Mouse (Mus musculus) left cerebral cortex, adult 11 months (tissue): ENCODE measurements around the gene Gm14685.
"Not testable (repeated sequence)": the region's sequence is repeated elsewhere in the genome, so short reads cannot be mapped to it uniquely, and the experiment has no call there.

Source experiments
- DNase-seq: peaks from one replicate; pipeline ENCODE4 v3.0.0; 2022; ENCODE audit warnings: low spot score

Gene Gm14685

DNA sequence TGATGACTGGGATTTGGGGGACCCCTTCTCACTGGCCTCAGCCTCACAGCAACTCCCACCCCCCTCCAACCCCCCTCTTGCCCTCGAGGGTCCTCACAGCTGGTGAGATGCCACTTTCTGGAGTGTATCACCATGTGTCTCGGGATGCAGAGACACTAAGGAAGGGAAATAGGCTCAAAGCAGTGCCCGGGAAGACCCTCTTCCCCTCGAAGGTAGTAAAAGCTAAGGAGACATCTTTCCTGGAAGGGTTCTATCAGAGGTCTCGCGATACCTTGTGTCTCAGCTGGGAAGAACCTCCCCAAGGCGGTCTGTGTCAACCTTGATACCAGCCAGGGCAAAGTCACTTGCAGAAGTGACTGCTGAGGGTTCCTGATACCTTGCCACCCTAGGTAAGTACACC lies at the start of gene Gm14685:
Gene Gm14685, plus strand, starts transcription at position 301 of the 400 bp plus-strand sequence.
- not testable (repeated sequence) for DNase-seq

DNA sequence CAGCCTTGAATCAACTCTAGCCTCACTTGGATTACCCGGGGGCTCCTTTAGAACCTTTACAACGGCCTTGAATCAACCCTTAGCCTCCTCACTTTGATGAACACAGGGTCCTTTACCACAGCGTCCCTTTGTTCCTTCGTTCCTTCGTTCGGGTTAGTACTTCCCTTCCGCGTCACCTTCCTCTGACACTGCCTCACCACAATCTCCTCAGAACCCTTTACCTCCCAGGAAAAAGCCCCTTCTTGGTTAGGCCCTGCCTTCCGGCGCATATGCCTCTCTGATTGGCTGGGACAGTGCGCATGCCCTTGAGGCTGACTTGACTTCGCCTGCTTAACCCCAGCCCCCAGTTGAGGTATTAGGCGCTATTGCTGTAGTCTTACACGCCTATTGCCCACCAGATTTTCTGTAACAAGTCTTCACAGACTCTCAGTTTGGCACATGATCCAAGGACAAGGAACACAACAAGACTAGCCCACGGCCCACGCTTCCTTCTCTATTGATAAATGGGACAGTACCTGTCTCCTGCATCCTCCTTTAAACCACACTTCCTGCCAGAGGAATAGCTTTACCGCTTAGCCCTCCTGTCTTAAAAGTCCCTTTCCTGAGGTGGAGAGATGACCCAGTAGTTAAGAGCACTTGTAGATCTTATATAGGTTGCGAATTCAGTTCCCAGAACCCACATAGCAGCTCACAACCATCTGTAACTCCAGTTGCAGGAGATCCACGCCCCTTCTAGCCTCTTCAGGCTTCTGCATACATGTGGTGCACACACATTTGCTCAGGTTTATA lies 34.4 kb upstream of the Gm14685 start, which contains the start of gene Xlr4a:
Gene Xlr4a, minus strand, starts transcription at position 212 of the 789 bp plus-strand sequence.
- DNase-seq: not testable (repeated sequence)

DNA sequence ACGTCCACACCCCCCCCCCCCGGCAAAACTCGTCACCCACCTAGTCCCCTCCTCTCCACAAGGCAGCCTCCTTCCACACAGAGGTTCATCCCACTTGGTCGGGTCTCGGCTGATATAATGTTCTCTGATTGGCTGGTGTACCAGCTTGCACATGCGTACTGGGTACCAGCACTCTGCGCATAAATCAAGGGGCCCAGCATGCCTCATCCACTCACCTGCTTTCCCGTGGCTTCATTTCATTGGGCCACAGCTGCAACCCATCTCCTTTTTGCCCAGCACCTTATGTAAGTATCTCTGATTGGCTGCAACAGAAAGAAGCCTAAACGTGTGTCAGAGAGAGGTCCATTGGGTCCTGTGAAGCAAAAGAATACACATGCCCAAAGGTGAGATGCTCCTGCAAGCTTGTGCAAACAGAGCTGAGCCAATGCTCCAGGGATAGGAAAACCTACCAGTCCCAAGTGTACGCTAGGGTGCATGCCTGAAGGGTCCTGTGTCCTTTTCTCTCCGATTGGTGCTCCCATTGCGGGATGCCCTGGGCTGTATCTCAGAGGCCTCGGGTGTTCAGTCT lies 19.8 kb upstream of the Gm14685 start, which contains the start of gene Xlr3a:
Gene Xlr3a, minus strand, starts transcription at position 155 of the 568 bp plus-strand sequence.
- DNase-seq: peak; percentile 1

DNA sequence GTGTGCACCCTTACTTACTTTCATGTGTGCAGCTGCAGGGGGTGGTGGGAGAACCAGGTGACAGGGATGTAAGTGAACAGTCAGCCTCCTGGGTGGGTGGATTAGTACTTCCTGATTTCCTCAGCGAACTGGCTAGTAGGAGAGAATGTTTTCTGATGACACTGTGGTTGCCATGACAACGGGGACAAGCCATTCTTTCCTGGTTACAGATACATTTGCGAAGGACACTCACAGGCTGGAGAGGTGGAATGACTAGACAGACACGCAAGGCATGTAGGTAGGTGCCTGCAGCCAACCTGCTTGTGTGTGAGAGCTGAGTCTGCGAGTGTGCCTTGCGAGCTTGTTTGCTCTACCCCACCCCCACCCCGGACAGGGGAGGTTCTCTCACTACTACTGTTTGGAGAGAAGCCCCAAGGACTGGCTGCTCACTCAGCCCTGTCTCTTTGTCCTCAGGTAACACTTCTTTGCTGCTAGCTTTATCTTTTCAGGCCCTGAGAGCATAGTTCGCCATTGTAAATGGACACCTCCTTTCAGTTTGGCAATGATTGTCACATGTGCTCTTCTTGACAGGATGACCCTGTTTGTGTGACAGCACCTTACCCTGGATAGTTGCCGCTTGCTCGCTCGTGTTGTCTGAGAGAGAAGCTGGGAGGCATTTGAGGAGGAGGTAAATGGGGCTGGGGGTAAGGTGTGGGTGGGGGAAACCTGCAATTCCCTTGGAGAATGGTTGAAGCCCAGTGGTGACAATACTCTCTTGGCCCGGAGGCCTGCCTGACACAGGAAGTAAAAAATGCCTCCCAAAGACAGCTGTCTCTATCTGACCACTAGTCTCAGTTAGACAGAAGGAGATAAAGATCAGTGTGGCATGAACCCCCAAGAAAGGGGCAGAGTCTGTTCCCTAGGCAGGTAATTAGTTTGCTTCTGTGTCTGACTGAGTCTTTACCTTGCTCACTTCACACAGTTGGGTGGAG lies 6.3 kb downstream of the Gm14685 start:
- not testable (repeated sequence) for DNase-seq

DNA sequence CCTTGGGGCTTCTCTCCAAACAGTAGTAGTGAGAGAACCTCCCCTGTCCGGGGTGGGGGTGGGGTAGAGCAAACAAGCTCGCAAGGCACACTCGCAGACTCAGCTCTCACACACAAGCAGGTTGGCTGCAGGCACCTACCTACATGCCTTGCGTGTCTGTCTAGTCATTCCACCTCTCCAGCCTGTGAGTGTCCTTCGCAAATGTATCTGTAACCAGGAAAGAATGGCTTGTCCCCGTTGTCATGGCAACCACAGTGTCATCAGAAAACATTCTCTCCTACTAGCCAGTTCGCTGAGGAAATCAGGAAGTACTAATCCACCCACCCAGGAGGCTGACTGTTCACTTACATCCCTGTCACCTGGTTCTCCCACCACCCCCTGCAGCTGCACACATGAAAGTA lies 26.4 kb downstream of the Gm14685 start:
- not testable (repeated sequence) for DNase-seq

DNA sequence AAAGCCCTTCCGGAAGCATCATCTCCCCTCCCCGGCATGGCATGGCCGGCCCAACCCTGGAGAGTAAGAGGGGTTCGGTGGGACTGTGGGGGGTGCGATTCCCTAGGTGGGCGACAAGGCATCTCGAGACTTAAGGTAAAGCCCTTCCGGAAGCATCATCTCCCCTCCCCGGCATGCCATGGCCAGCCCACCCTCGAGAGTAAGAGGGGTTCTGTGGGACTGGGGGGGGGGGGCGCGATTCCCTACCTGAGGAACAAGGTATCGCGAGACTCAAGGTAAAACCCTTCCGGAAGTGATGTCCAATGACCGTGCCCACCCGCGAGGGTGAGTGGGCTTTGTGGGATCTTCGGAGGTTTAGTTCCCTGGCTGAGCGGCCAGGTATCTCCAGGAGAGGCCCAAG lies 31.6 kb downstream of the Gm14685 start, which contains the start of gene Xlr5b:
Gene Xlr5b, plus strand, starts transcription at position 301 of the 400 bp plus-strand sequence.
- DNase-seq: not testable (repeated sequence)

DNA sequence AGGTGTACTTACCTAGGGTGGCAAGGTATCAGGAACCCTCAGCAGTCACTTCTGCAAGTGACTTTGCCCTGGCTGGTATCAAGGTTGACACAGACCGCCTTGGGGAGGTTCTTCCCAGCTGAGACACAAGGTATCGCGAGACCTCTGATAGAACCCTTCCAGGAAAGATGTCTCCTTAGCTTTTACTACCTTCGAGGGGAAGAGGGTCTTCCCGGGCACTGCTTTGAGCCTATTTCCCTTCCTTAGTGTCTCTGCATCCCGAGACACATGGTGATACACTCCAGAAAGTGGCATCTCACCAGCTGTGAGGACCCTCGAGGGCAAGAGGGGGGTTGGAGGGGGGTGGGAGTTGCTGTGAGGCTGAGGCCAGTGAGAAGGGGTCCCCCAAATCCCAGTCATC lies 32.5 kb downstream of the Gm14685 start, which contains the start of gene DXBay18:
Gene DXBay18, minus strand, starts transcription at position 101 of the 400 bp plus-strand sequence.
- not testable (repeated sequence) for DNase-seq

DNA sequence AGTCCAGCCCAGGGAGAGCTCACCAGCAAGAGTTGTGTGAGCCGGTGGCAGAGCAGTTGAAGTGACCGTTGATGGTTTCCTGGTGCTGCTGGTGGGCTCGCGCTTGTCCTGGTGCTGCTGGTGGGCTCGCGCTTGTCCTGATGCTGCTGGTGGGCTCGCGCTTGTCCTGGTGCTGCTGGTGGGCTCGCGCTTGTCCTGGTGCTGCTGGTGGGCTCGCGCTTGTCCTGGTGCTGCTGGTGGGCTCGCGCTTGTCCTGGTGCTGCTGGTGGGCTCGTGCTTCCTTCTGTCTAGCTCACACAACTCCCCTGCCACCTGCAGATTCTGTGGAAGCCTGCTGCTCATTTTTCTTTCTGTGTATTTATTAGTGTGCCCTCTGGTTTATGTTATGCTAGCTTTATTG lies 60.0 kb downstream of the Gm14685 start, which contains the start of gene Spin2d:
Gene Spin2d, minus strand, starts transcription at position 101 of the 400 bp plus-strand sequence.
- not testable (repeated sequence) for DNase-seq
